ENCODE assay signal across 8 mouse cellular contexts in genomic region chr14:104466557-104466956, GRCm38 (mm10). TPM values are rescaled to one million over a fixed set of nuclear protein-coding genes. Genes with fewer than 3 reads are reported as not detected.
DNase-seq lines count a peak whose midpoint lies in the region; ATAC-seq and TF ChIP-seq lines count a peak whose summit lies in the region.

No protein-coding gene starts in this region.

- TF ChIP-seq CTCF in brain, embryonic 14.5 days (IDR thresholded peaks at IDR 0.05; ENCODE audit: borderline replicate concordance, extremely low read depth, insufficient read depth, insufficient read length) = no peak

- intact Hi-C loops in heart, postnatal 36 days (cut with DNase I) = loop anchor here (10.0 kb wide), 2 partner anchors 348 to 752 kb away; no protein-coding TSS in a partner anchor

- H3K27ac ChIP-seq in heart, embryonic 11.5 days (ENCODE audit: low read depth, low read length) = no peak overlapping the region
- peak overlapping the region; percentile 86 for H3K27ac ChIP-seq in hindbrain, embryonic 14.5 days
- peak overlapping the region; percentile 82 for H3K27ac ChIP-seq in midbrain, embryonic 15.5 days

- no peak for ATAC-seq in heart, embryonic 11.5 days (replicated peaks; ENCODE audit: insufficient number of reproducible peaks, low FRiP score, low TSS enrichment)
- ATAC-seq in hindbrain, embryonic 14.5 days (ENCODE audit: low FRiP score) = no peak
- no peak for ATAC-seq in midbrain, embryonic 15.5 days (replicated peaks)
- ATAC-seq in monocyte, adult 5-6 weeks (replicated peaks; ENCODE audit: insufficient number of reproducible peaks, low FRiP score, low TSS enrichment, poor library complexity, severe bottlenecking) = no peak

- under 1% methylated on average over 25 of the region's 43 CpGs for WGBS in heart, embryonic 11.5 days (ENCODE audit: insufficient replicate concordance)
- WGBS in hindbrain, embryonic 14.5 days = under 1% methylated on average over 36 of the region's 43 CpGs
- 0% methylated on average over 21 of the region's 43 CpGs for WGBS in midbrain, embryonic 15.5 days

- peak overlapping the region; percentile 32 for H3K4me3 ChIP-seq in heart, embryonic 11.5 days (ENCODE audit: low read depth, low read length)
- H3K4me3 ChIP-seq in hindbrain, embryonic 14.5 days (replicated peaks; ENCODE audit: low read length) = peak overlapping the region; percentile 63
- H3K4me3 ChIP-seq in midbrain, embryonic 15.5 days = peak overlapping the region; percentile 63

- peaks cover 87% of the 10 kb centered on the region for H3K27me3 ChIP-seq in heart, embryonic 11.5 days (ENCODE audit: control insufficient read depth, insufficient read depth, low read length)
- peaks cover 85% of the 10 kb centered on the region for H3K27me3 ChIP-seq in hindbrain, embryonic 14.5 days (ENCODE audit: control insufficient read depth, insufficient read depth, low read length)
- peaks cover 65% of the 10 kb centered on the region for H3K27me3 ChIP-seq in midbrain, embryonic 15.5 days (replicated peaks)

- DNase-seq in heart, postnatal 36 days = no peak
- peak; percentile 15 for DNase-seq in brain, embryonic 14.5 days (ENCODE audit: low read depth)
- no peak for DNase-seq in hindbrain, embryonic 14.5 days (ENCODE audit: low spot score)
- no peak for DNase-seq in layer of hippocampus, adult 8-10 months (ENCODE audit: low spot score in 2 of 2)
- no peak for DNase-seq in adrenal gland, adult 2 months

- no peak overlapping the region for H3K9ac ChIP-seq in heart, embryonic 11.5 days (ENCODE audit: low read depth, low read length)
- H3K9ac ChIP-seq in hindbrain, embryonic 14.5 days = peak overlapping the region; percentile 59
- peak overlapping the region; percentile 60; the same call in 1 of the 2 replicates for H3K9ac ChIP-seq in midbrain, embryonic 15.5 days

- H3K36me3 ChIP-seq in heart, embryonic 11.5 days (ENCODE audit: control insufficient read depth, insufficient read depth, low read length) = no peaks in the 10 kb centered on the region
- H3K36me3 ChIP-seq in hindbrain, embryonic 14.5 days (replicated peaks; ENCODE audit: control insufficient read depth, insufficient read depth) = no peaks in the 10 kb centered on the region
- no peaks in the 10 kb centered on the region for H3K36me3 ChIP-seq in midbrain, embryonic 15.5 days (replicated peaks)

- no peak for TF ChIP-seq POLR2A in brain, embryonic 14.5 days (IDR thresholded peaks at IDR 0.05; ENCODE audit: borderline replicate concordance, extremely low read depth, insufficient read depth, insufficient read length, poor library complexity, severe bottlenecking)

- no peaks in the 10 kb centered on the region; the same call in 1 of the 2 replicates for H3K4me1 ChIP-seq in heart, embryonic 11.5 days (ENCODE audit: control insufficient read depth, insufficient read depth, low read length)
- peaks cover 6% of the 10 kb centered on the region; the same call in 1 of the 2 replicates for H3K4me1 ChIP-seq in hindbrain, embryonic 14.5 days (replicated peaks; ENCODE audit: control insufficient read depth, insufficient read depth, low read length)
- H3K4me1 ChIP-seq in midbrain, embryonic 15.5 days = peaks cover 26% of the 10 kb centered on the region

- peak overlapping the region; percentile 61 for H3K4me2 ChIP-seq in heart, embryonic 11.5 days
- H3K4me2 ChIP-seq in hindbrain, embryonic 14.5 days (replicated peaks) = peak overlapping the region; percentile 77
- H3K4me2 ChIP-seq in midbrain, embryonic 15.5 days = peak overlapping the region; percentile 86

- H3K9me3 ChIP-seq in heart, embryonic 11.5 days (replicated peaks; ENCODE audit: control insufficient read depth, low read length) = no peaks in the 10 kb centered on the region
- H3K9me3 ChIP-seq in hindbrain, embryonic 14.5 days (ENCODE audit: control insufficient read depth, low read length) = no peaks in the 10 kb centered on the region
- H3K9me3 ChIP-seq in midbrain, embryonic 15.5 days = no peaks in the 10 kb centered on the region

RNA-seq across cellular contexts. Expression of gene Pou4f1, which starts 1.2 kb away (rescaled TPM):
- 0.04 and 0.07 TPM in 2 replicates for polyA plus RNA-seq in heart, embryonic 11.5 days (2014; fragmentation: Nextera tagmentation; extraction: Ambion mirVana)
- under 1 TPM; 0.06 to 0.08 TPM for total RNA-seq in heart, postnatal 36 days (2021)
- polyA plus RNA-seq in brain, embryonic 14.5 days (2012; rRNA removed) = 12.7 and 28.4 TPM in 2 replicates
- 44.9 and 49.5 TPM in 2 replicates for polyA plus RNA-seq in hindbrain, embryonic 14.5 days (2014; fragmentation: Nextera tagmentation; extraction: Ambion mirVana)
- 66.1 and 70.7 TPM in 2 replicates for polyA plus RNA-seq in midbrain, embryonic 15.5 days (2015; fragmentation: Nextera tagmentation; extraction: Ambion mirVana)
- total RNA-seq in layer of hippocampus, adult 8-10 months (2022) = under 1 TPM in 1 of 4 experiments, not detected in 3; 0.06 TPM
- under 1 TPM; 0.10 to 0.23 TPM for total RNA-seq in adrenal gland, adult 2 months (2021)
- 0.16 and 0.37 TPM in 2 replicates for polyA plus RNA-seq in adrenal gland, adult 2 months (2012; rRNA removed)
- total RNA-seq in monocyte, adult 5-6 weeks (2017) = not detected in 3 replicates

RNA-seq across cellular contexts. Expression of gene Rnf219, which starts 55.9 kb away (rescaled TPM):
- polyA plus RNA-seq in heart, embryonic 11.5 days (2014; fragmentation: Nextera tagmentation; extraction: Ambion mirVana) = 21.0 and 23.4 TPM in 2 replicates
- total RNA-seq in heart, postnatal 36 days (2021) = 1 to 10 TPM; 4.4 to 5.0 TPM
- polyA plus RNA-seq in brain, embryonic 14.5 days (2012; rRNA removed) = 12.4 and 16.2 TPM in 2 replicates
- polyA plus RNA-seq in hindbrain, embryonic 14.5 days (2014; fragmentation: Nextera tagmentation; extraction: Ambion mirVana) = 31.2 and 34.6 TPM in 2 replicates
- polyA plus RNA-seq in midbrain, embryonic 15.5 days (2015; fragmentation: Nextera tagmentation; extraction: Ambion mirVana) = 31.9 and 34.6 TPM in 2 replicates
- 10 to 100 TPM; 15.0 to 17.9 (median 15.9) TPM for total RNA-seq in layer of hippocampus, adult 8-10 months (2022)
- total RNA-seq in adrenal gland, adult 2 months (2021) = 1 to 10 TPM; 6.1 to 8.0 TPM
- 0.85 and 1.5 TPM in 2 replicates for polyA plus RNA-seq in adrenal gland, adult 2 months (2012; rRNA removed)
- total RNA-seq in monocyte, adult 5-6 weeks (2017) = 13.4 to 19.0 TPM (median 14.5 TPM) in 3 replicates
